Mouse (Mus musculus) neural tube, embryonic 10.5 days (tissue): ENCODE data around the gene Hyal3.
"Not testable (repeated sequence)": the region's sequence is repeated elsewhere in the genome, so short reads cannot be mapped to it uniquely, and the experiment has no call there.

ENCODE experiments used
- DNase-seq: peaks from one replicate; pipeline ENCODE4 v3.0.0-alpha.2; 2017; ENCODE audit warnings: low spot score; ENCODE audit errors: extremely low spot score

The Hyal3 gene

GRCm38 (mm10) chr9:107571534-107572326 lies 8.9 kb upstream of the Hyal3 start:
- no peak for DNase-seq

DNA sequence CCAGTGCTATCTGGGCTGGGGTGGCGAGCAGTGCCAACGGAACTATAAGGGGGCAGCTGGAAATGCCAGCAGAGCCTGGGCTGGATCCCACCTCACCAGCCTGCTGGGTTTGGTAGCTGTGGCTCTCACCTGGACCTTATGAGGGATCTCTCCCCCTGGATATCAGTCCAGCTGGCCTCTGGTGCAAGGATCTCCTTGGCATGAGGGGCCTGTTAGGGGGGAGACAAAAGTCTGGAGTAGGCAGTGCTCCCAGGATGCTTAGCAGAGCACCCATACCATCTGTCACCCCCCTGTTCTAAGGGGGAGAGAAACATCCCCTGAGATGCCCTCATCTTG lies 8.3 kb upstream of the Hyal3 start:
- no peak for DNase-seq

GRCm38 (mm10) chr9:107573774-107574173 lies 6.8 kb upstream of the Hyal3 start:
- DNase-seq, result not testable (repeated sequence)

DNA sequence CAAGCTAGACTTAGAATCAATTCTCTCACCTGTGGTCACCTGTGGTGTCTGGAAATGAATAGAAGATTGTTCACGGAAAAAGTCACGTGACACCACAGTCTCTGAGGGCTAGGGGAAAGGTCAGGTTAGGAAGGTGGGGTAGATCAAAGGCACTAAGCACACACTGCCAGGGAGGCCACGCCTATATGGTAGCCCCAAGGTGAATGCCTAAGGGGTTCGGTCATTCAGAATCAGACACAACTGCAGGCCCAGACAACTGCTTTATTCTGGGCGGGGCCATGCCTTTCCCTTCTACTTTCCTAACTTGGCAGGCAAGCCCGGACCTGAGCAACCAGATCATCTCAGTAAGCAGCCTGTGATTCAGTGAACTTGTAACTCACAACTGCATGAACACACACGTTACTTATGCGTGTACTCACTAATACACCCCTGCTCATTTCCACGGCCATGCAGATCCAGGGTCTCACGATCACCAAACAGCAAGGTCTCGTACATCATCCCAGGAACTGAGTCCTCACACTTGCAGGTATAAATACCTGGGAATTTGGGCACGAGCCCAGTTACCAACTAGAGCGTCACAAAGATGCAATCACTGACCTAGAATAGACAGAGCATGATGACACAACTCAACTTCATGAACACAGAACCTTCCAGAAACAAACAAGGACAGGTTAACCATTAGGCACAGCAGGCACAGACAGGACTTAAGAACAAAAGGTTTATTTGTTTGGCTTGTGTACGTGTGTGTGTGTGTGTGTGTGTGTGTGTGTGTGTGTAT lies 4.8 kb upstream of the Hyal3 start:
- no peak for DNase-seq

- DNase-seq, result peak; percentile 83
These were observed 4.1 kb upstream of the Hyal3 start, which contains the start of gene Hyal1 for GRCm38 (mm10) chr9:107576357-107577107. Gene Hyal1 (plus strand): TSS chr9:107576927.

DNA sequence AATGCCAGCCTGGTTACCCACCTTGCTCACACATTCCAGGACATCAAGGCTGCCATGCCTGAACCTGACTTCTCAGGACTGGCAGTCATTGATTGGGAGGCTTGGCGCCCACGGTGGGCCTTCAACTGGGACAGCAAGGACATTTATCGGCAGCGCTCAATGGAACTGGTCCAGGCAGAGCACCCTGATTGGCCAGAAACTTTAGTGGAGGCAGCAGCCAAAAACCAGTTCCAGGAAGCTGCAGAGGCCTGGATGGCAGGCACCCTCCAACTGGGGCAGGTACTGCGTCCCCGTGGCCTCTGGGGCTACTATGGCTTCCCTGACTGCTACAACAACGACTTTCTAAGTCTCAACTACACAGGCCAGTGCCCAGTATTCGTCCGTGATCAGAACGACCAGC lies 2.7 kb upstream of the Hyal3 start:
- no peak for DNase-seq

- DNase-seq, result no peak
These were observed 2.0 kb upstream of the Hyal3 start, which contains the start of gene Naa80 for GRCm38 (mm10) chr9:107578587-107578986. Gene Naa80 (plus strand): TSS chr9:107578887.

DNA sequence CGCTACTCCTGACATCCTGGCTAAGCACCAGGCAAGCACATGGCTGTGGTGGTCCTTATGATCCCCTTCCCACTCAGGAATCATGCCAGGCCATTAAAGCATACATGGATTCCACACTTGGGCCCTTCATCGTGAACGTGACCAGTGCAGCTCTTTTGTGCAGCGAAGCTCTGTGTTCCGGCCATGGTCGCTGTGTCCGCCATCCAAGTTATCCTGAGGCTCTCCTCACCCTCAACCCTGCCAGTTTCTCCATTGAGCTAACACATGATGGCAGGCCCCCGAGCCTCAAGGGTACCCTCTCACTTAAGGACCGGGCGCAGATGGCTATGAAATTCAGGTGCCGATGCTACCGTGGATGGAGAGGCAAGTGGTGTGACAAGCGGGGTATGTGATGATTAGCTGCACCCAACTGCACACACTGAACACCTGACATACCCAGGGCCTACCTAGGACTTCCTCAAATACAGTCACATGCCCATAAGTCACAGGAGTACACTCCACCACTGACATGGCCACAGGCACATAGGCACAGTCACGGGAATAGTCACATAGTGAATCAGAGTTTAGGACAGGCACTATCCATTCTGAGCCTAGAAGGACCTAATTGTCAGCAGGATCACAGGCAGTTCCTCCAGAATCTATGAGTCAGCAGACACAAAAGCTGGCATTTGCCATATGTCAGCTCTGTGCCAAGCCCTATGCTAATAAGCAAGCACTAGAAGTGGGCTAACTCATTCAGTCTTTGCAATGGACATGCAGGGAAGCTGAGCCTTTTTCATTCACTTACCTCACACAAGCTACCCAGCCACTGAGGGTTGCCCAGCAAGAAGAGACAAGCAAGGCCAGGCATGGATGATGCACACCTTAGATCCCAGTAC lies 1.4 kb upstream of the Hyal3 start:
- DNase-seq, result no peak

DNA sequence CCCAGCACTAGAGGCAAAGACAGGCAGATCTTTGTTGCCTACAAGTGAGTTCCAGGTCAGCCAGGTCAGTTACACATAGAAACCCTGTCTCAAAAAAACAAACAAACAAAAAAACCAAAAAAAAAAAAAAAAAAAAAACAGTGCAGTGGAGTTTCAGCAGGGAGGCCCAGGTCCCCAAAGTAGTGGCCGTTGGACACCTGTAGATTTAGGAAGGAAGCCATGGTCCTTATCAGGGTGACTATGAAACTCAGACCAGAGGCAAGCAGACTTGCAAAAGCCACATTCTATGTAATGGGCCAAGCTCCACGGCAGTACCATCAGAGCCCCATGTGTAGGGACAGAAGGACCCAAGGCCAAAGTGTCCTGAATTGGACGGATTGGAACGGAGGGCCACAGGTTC lies 966 bp downstream of the Hyal3 start:
- DNase-seq, result no peak

- DNase-seq, result no peak
These were observed 2.0 kb downstream of the Hyal3 start for GRCm38 (mm10) chr9:107582509-107583062.

DNA sequence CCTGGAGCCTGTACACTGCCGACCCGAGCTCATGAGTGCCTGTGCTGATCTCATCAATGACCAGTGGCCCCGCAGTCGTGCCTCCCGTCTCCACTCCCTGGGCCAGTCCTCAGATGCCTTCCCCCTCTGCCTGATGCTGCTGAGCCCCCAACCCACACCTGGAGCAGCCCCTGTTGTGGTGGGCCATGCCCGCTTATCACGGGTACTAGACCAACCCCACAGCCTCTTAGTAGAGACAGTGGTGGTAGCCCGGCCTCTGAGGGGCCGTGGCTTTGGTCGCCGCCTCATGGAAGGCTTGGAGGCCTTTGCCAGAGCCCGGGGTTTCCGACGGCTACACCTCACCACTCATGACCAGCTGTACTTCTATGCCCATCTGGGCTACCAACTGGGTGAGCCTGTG lies 2.6 kb downstream of the Hyal3 start:
- DNase-seq, result no peak

DNA sequence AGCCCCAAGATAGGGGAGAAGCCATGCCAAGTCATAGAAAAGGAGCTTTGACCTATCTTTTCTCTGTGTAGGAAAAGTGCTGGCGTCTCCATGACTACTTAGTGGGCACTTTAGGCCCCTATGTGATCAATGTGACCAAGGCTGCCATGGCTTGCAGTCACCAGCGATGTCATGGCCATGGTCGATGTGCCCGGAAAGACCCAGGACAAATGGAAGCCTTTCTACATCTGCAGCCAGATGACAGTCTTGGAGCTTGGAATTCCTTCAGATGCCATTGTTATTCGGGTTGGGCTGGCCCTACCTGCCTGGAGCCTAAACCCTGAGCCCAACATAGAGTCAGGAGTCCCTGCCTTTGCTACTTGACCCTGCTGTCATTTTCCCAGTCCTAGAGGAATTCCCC lies 5.9 kb downstream of the Hyal3 start:
- DNase-seq, result no peak

GRCm38 (mm10) chr9:107586974-107587832 lies 6.6 kb downstream of the Hyal3 start, which contains the start of gene Ifrd2:
Gene Ifrd2 (plus strand): TSS chr9:107587642.
- DNase-seq, result peak; percentile 90

- DNase-seq, result no peak
These were observed 7.4 kb downstream of the Hyal3 start for GRCm38 (mm10) chr9:107587833-107588639.

DNA sequence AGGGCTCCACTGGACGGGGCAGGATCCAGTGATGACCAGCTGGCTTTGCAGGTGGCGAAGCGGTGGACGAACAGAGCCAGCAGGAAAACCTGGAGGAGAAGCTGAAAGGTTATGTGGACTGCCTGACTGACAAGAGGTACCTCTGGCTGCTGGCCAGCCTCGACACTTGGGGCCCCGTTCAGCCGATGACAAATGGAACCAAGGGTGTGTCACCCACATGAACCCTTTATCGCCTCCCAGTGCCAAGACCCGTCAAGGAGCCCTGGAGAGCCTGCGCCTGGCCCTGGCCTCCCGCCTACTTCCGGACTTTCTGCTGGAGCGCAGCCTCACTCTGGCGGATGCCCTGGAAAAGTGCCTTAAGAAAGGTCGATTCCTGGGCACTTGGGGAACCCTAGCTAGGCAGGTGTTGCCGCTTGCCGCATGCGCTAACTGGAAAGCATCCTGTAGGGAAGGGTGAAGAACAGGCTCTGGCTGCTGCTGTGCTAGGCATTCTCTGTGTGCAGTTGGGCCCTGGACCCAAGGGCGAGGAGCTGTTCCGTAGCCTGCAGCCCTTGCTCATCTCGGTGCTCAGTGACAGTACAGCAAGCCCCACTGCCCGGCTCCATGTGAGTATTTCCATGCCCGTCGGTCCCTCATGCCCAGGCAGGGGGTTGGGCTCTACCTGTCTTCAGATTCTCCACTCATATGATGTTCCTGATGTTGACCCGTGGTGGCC lies 9.6 kb downstream of the Hyal3 start:
- no peak for DNase-seq

GRCm38 (mm10) chr9:107590773-107591060 lies 10.1 kb downstream of the Hyal3 start:
- DNase-seq, result no peak

DNA sequence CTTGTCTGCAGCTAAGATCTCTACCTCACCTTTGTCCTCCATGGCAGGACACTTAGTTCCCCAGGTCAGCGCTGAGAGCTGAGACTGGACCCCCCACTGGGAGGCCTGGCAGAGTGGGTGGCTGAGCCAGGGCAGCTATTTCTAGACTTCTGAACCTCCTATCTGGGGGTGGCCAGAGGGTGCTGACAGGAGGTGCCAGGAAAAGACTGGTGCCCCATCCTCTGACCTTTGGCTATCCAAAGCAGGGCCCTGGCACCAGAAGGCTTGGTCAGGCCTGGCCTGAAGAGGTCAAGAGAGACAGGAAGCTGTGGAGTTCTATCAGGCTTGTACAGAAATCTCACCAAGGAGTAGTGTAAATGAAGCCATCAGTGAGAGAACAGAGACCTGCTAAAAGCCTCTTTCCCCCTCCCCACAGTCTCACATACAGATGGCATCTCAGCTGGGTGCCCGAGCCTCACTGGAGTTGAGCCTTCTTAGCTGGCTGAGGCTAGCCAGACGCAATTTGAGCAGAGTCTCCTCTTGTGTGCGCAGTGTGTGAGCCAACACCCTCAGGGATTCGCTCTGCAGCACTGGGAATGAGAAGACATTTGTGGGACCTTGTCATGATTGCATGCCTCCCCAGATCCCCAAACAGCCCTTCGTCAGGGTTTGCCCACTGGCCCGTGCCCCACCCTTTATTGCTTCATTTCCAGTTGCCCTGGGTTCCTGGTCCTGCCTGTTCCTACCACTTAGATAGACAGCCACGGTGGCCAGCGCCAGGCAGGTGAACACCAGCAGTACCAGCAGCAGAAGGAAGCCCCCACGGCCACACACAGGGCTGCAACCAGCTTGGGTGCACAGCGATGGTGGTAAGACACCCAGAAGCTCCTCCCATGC lies 12.7 kb downstream of the Hyal3 start:
- DNase-seq, result no peak
